Mouse (Mus musculus) liver, embryonic 11.5 days (tissue): Measurements from ENCODE around the gene Nme3. TPM values are rescaled to one million over a fixed set of nuclear protein-coding genes. Genes with fewer than 3 reads are reported as not detected.
A peak's percentile ranks its signal among the peaks of the same experiment; 100 is the strongest.
"Not testable (repeated sequence)": the region's sequence is repeated elsewhere in the genome, so short reads cannot be mapped to it uniquely, and the experiment has no call there.

Source experiments
- ATAC-seq: fragments of 200-750 bp; cut with Nextera tagmentation; replicated peaks from 2 replicates; pipeline ENCODE4 v1.8.0; 2017; ENCODE audit warnings: moderate number of reproducible peaks, mild to moderate bottlenecking, moderate TSS enrichment, moderate library complexity; ENCODE audit not compliant: low FRiP score
- DNase-seq: peaks from one replicate; pipeline ENCODE4 v3.0.0-alpha.2; 2017; ENCODE audit warnings: low spot score
- H3K27ac ChIP-seq: fragments of 300-500 bp; sonication (generic); 2 replicates; pipeline ENCODE4 v1.5.1; 2014; ENCODE audit warnings: mild to moderate bottlenecking, low read depth, low read length, control low read depth
- H3K27me3 ChIP-seq: fragments of 300-500 bp; sonication (generic); replicated peaks from 2 replicates; pipeline ENCODE4 v1.6.1; 2014; ENCODE audit warnings: low read length, mixed read lengths; ENCODE audit not compliant: control insufficient read depth, insufficient read depth
- H3K36me3 ChIP-seq: fragments of 300-500 bp; sonication (generic); 2 replicates; pipeline ENCODE4 v1.6.1; 2014; ENCODE audit warnings: mild to moderate bottlenecking, low read length, moderate library complexity, mixed read lengths; ENCODE audit not compliant: control insufficient read depth, insufficient read depth
- H3K4me1 ChIP-seq: fragments of 300-500 bp; sonication (generic); replicated peaks from 2 replicates; pipeline ENCODE4 v1.6.1; 2014; ENCODE audit warnings: low read length, mixed read lengths; ENCODE audit not compliant: control insufficient read depth, insufficient read depth
- H3K4me2 ChIP-seq: fragments of 300-500 bp; sonication (generic); 2 replicates; pipeline ENCODE4 v1.6.1; 2014; ENCODE audit warnings: mild to moderate bottlenecking, control low read depth, moderate library complexity
- H3K4me3 ChIP-seq: fragments of 300-500 bp; sonication (generic); 2 replicates; pipeline ENCODE4 v1.5.1; 2014; ENCODE audit warnings: low read depth, low read length, control low read depth
- H3K9ac ChIP-seq: fragments of 300-500 bp; sonication (generic); 2 replicates; pipeline ENCODE4 v1.6.1; 2014; ENCODE audit warnings: low read depth, low read length, control low read depth
- H3K9me3 ChIP-seq: fragments of 300-500 bp; sonication (generic); 2 replicates; pipeline ENCODE4 v1.6.1; 2016; ENCODE audit warnings: low read length, inconsistent platforms, mixed read lengths; ENCODE audit not compliant: control insufficient read depth
- WGBS: fragments of 180-500 bp; shearing (Covaris S2); extraction: QIAGEN DNeasy Blood & Tissue Kit; methylation state at CpG from one replicate; pipeline ENCODE4 v1.1.7; 2014; 5-methylcytosine and 5-hydroxymethylcytosine counted together
- polyA plus RNA-seq: library from polyadenylated mRNA; unstranded; fragments of >200 nt; fragmentation: Nextera tagmentation; extraction: Ambion mirVana; gene quantifications from 2 replicates; pipeline ENCODE4 v1.2.1, GENCODE M21; 2014

The Nme3 gene
- polyA plus RNA-seq, 1 experiment from 2014 or later, result 70.5 TPM

DNA sequence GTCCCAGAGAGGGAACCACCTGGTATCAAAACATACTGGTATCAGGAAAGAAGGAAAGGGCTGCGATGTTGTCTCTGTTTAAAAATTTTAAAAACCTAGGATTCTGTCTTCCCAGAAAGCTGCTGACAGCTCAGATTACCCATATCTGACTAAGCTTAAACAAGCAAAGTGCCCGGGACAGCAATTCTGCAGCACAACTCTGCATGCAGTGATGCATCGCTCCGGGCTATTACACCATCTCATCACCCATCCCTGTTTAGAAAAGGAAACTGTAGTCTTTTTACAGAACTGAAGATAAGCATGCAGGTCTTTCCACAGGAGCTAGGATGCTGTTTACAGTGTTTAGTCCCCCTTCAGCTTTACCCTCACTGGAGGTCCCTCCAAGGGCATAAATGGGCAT is 38.6 kb downstream of the Nme3 start:
- no peak for DNase-seq
- no peak for ATAC-seq
- Histone ChIP-seq H3K4me1 (peaks cover 24% of the 10 kb centered on the region), H3K36me3 (peaks cover 5% of the 10 kb centered on the region; the same call in 1 of the 2 replicates), H3K4me3 (peak overlapping the region; percentile 97), H3K4me2 (peak overlapping the region; percentile 90), H3K9me3 (no peaks in the 10 kb centered on the region), H3K27me3 (no peaks in the 10 kb centered on the region), H3K9ac (peak overlapping the region; percentile 80), H3K27ac (peak overlapping the region; percentile 11; the same call in 1 of the 2 replicates)
- 72% methylated on average over 4 of the region's 4 CpGs for WGBS

DNA sequence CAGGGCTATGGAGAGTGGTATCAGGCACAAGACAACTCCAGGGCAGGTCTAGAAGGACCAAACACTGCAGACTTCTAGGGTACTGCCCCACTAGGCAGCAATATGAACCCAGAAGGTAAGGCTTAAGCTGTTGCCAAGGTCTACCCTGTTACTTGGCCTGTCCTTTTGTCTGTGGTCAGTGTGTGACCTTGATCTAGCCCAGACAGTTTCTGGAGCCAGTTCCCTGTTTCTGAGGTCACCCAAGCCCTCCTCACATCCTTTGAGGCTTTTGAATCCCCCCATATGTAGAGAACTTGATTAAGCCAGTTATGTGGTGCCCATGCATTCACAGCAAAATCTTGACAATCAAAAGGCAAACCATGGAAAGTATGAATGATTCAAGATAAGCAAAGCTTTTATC is 39.4 kb downstream of the Nme3 start:
- Histone ChIP-seq H3K9me3 (no peaks in the 10 kb centered on the region), H3K27me3 (no peaks in the 10 kb centered on the region), H3K4me2 (peak overlapping the region; percentile 90), H3K36me3 (peaks cover 5% of the 10 kb centered on the region; the same call in 1 of the 2 replicates), H3K9ac (peak overlapping the region; percentile 80), H3K4me1 (peaks cover 24% of the 10 kb centered on the region), H3K4me3 (peak overlapping the region; percentile 97), H3K27ac (no peak overlapping the region)
- DNase-seq (no peak), ATAC-seq (no peak)

DNA sequence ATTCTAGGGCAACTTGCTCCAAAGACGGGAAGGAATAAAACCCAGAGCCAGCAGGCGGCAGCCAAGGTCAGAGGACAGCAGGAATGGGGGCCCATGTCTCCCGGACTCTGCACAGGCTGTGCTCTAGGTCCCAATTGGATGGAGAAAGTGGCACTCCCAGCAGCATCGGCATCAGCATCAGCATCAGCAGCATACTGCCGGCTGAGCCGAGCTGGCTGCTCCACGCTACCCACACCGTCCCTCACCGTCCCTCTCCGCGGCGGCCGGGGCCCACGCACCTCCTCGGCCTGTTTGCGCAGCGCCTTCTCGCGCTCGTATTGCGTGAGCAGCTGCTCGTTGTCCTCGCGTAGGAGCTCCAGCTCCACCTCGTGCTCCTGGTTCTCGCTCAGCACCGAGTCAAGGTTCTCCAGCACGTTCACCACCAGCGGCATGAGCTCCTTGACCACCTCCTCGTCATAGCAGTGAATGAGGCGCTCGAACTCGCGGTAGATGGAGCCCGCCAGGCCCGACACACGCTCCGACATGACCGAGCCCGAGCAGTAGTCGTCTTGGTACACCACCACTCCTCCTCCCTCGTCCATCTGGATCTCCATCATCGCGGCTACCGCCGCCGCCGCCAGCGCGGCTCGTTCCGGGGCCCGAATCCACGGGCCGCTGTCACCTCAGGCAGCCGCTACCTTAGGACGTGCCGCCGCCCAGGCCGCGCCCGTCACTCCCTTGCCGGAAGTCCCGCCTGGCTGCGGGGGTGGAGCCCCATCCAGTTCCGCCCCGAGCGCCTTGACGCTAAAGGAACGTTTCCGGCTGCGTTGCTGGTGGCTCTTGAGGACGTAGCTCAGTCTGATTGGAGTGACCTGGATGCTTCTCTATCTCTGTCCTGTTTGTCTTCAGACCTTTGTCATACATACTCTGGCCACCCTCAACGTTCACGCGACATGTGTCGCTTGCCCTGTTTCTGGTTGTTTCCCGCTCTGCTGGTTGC is 40.2 kb downstream of the Nme3 start, which contains the start of gene Mapk8ip3:
Gene Mapk8ip3, minus strand, starts transcription at position 719 of the 979 bp plus-strand sequence.
- Histone ChIP-seq H3K9me3 (no peaks in the 10 kb centered on the region), H3K27ac (peak within 1 kb of the TSS; percentile 68), H3K4me2 (peak within 1 kb of the TSS; percentile 90), H3K9ac (peak within 1 kb of the TSS; percentile 80), H3K27me3 (no peaks in the 10 kb centered on the region), H3K4me1 (peaks cover 24% of the 10 kb centered on the region), H3K36me3 (peaks cover 5% of the 10 kb centered on the region; the same call in 1 of the 2 replicates), H3K4me3 (peak within 1 kb of the TSS; percentile 97)
- DNase-seq (peak; percentile 96), ATAC-seq (peak; percentile 98)
- under 1% methylated on average over 78 of the region's 78 CpGs for WGBS

DNA sequence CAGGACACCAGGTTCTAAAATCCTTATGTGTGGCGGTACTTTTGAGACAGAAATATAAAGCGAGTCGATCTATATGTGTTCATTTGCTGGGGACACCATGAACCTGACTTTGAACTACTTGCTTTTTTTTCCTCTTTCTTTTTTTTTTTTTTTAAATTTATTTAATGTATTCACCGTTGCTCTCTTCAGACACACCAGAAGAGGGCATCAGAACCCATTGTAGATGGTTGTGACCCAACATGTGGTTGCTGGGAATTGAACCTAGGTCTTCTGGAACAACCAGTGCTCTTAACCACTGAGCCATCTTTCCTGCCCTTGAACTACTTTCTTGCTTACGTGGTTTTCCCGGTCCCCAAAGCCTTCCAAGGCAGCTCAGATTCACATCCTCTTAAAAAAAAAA is 41.0 kb downstream of the Nme3 start:
- no peaks in the 10 kb centered on the region for H3K9me3 ChIP-seq
- peak overlapping the region; percentile 80 for H3K9ac ChIP-seq
- H3K4me2 ChIP-seq, result peak overlapping the region; percentile 90
- peak overlapping the region; percentile 68 for H3K27ac ChIP-seq
- ATAC-seq (no peak), DNase-seq (no peak)
- H3K4me3 ChIP-seq, result peak overlapping the region; percentile 97
- no peaks in the 10 kb centered on the region for H3K27me3 ChIP-seq
- H3K4me1 ChIP-seq, result peaks cover 24% of the 10 kb centered on the region
- H3K36me3 ChIP-seq, result peaks cover 3% of the 10 kb centered on the region; the same call in 1 of the 2 replicates
- WGBS, result 46% methylated on average over 6 of the region's 6 CpGs

DNA sequence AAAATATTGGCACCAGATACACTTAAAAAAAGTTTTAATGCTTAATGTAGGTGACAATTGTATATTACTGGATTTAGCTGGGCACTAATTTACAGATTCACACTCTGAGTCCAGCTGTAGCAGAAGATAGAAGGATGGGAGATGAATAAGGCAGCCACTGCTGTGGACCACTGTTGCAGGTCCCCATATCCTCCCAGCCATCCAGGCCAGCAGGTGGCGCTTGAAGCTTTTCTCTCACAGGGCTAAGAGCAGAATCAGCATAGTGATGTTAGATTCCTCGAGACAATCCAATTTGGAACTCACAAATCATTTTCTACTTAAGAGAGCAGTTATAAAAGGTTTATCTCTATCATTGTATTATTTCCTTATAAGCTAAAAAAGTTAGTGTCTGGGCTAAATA is 46.2 kb downstream of the Nme3 start:
- not testable (repeated sequence) for DNase-seq, H3K4me2 ChIP-seq, H3K27ac ChIP-seq, H3K4me1 ChIP-seq, H3K9me3 ChIP-seq, H3K27me3 ChIP-seq, H3K4me3 ChIP-seq, H3K9ac ChIP-seq
- ATAC-seq, result 0 out of 2 replicates have a peak, but pooled peaks have one; percentile 47
- H3K36me3 ChIP-seq, result peaks cover 19% of the 10 kb centered on the region
- WGBS, result 24% methylated on average over 2 of the region's 2 CpGs

DNA sequence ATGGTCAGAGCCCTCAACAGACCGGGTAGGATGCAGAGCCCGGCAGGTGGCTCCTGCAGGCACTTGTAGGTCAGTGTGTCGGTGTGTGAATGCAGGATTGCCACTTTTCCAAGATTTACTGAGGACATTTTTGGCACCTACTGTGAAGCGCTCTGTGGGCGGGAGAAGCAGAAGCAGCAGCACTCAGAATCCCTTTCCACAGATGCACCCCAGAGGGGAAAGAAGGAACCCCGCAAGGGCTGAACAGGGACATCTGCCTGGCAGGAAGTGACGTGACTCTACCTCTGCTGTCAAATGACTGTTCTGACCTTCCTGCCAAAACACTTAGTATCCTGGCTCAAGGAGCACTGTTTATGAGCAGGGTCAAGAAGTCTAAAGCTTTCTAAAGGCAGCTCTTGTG is 46.7 kb downstream of the Nme3 start:
- Histone ChIP-seq H3K4me1 (no peaks in the 10 kb centered on the region), H3K36me3 (peaks cover 21% of the 10 kb centered on the region), H3K9ac (no peak overlapping the region), H3K4me2 (no peak overlapping the region), H3K27ac (no peak overlapping the region), H3K4me3 (no peak overlapping the region), H3K27me3 (no peaks in the 10 kb centered on the region), H3K9me3 (no peaks in the 10 kb centered on the region)
- 87% methylated on average over 7 of the region's 7 CpGs for WGBS
- ATAC-seq (no peak), DNase-seq (no peak)

DNA sequence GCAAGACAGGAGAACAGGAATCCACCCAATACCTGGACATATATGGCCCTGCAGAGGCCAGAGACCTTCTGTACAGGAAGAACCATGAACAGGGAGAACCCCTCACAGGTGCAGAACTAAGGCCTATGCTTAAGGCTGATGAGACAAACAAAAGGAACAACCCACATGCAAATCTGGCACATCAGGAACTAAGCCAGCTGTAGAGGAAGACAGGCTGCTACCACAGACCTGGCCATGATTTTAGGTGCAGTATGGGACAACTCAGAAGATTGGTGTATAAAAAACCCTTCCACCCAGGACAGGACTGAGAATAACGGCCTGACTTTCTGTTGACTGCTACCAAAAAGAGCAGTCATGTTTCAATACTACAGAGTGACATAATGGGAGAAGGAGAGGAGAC is 47.3 kb downstream of the Nme3 start:
- H3K9ac ChIP-seq, H3K27ac ChIP-seq, H3K4me3 ChIP-seq, DNase-seq, ATAC-seq, H3K27me3 ChIP-seq, H3K9me3 ChIP-seq, H3K4me1 ChIP-seq, H3K4me2 ChIP-seq: not testable (repeated sequence)
- H3K36me3 ChIP-seq, result peaks cover 21% of the 10 kb centered on the region
- WGBS, result 89% methylated on average over 1 of the region's 1 CpGs
